Mouse (Mus musculus) kidney, embryonic 14.5 days (tissue): ENCODE results near the gene Tle2. TPM values are rescaled to one million over a fixed set of nuclear protein-coding genes. Genes with fewer than 3 reads are reported as not detected.

Source experiments
- ATAC-seq: fragments of 200-750 bp; cut with Nextera tagmentation; 2 replicates; pipeline ENCODE4 v1.8.0; 2017; ENCODE audit warnings: moderate number of reproducible peaks, mild to moderate bottlenecking, moderate TSS enrichment, moderate library complexity; ENCODE audit not compliant: low FRiP score, low TSS enrichment
- H3K27ac ChIP-seq: fragments of 300-500 bp; sonication (generic); 2 replicates; pipeline ENCODE4 v1.5.1; 2014; ENCODE audit warnings: low read depth, mild to moderate bottlenecking, low read length, moderate library complexity, mixed read lengths
- H3K27me3 ChIP-seq: fragments of 300-500 bp; sonication (generic); 2 replicates; pipeline ENCODE4 v1.6.1; 2014; ENCODE audit warnings: mild to moderate bottlenecking, low read length; ENCODE audit not compliant: control insufficient read depth, insufficient read depth
- H3K36me3 ChIP-seq: fragments of 300-500 bp; sonication (generic); 2 replicates; pipeline ENCODE4 v1.6.1; 2014; ENCODE audit warnings: low read length, mixed read lengths; ENCODE audit not compliant: control insufficient read depth, insufficient read depth
- H3K4me1 ChIP-seq: fragments of 300-500 bp; sonication (generic); 2 replicates; pipeline ENCODE4 v1.6.1; 2014; ENCODE audit warnings: low read length, mixed read lengths; ENCODE audit not compliant: control insufficient read depth, insufficient read depth
- H3K4me2 ChIP-seq: fragments of 300-500 bp; sonication (generic); replicated peaks from 2 replicates; pipeline ENCODE4 v1.6.1; 2014; ENCODE audit warnings: low read depth, mild to moderate bottlenecking, low read length
- H3K4me3 ChIP-seq: fragments of 300-500 bp; sonication (generic); 2 replicates; pipeline ENCODE4 v1.5.1; 2014; ENCODE audit warnings: mild to moderate bottlenecking, low read length
- H3K9ac ChIP-seq: fragments of 300-500 bp; sonication (generic); 2 replicates; pipeline ENCODE4 v1.6.1; 2014; ENCODE audit warnings: low read depth, mild to moderate bottlenecking, low read length, moderate library complexity
- H3K9me3 ChIP-seq: fragments of 300-500 bp; sonication (generic); 2 replicates; pipeline ENCODE4 v1.6.1; 2016; ENCODE audit warnings: low read length; ENCODE audit not compliant: control insufficient read depth
- WGBS: fragments of 180-500 bp; shearing (Covaris S2); extraction: QIAGEN DNeasy Blood & Tissue Kit; methylation state at CpG from one replicate; pipeline ENCODE4 v1.1.7; 2014; 5-methylcytosine and 5-hydroxymethylcytosine counted together
- polyA plus RNA-seq: library from polyadenylated mRNA; unstranded; fragments of >200 nt; fragmentation: Nextera tagmentation; extraction: Ambion mirVana; gene quantifications from 2 replicates; pipeline ENCODE4 v1.2.1, GENCODE M21; 2014

Gene Tle2
- polyA plus RNA-seq, 1 experiment from 2014 or later, result 30.4 TPM

- 55% methylated on average over 9 of the region's 9 CpGs for WGBS
- no peak for ATAC-seq
- H3K4me2 ChIP-seq, result no peak overlapping the region
- no peaks in the 10 kb centered on the region for H3K9me3 ChIP-seq
- peaks cover 28% of the 10 kb centered on the region; the same call in 1 of the 2 replicates for H3K36me3 ChIP-seq
- H3K4me1 ChIP-seq, result 0 out of 2 replicates have a peak, but pooled peaks cover 2% of the 10 kb centered on the region
- H3K9ac ChIP-seq, result no peak overlapping the region
- no peak overlapping the region for H3K27ac ChIP-seq
- no peaks in the 10 kb centered on the region for H3K27me3 ChIP-seq
- H3K4me3 ChIP-seq, result no peak overlapping the region
These were observed 46.4 kb downstream of the Tle2 start for GRCm38 (mm10) chr10:81620786-81621185.

DNA sequence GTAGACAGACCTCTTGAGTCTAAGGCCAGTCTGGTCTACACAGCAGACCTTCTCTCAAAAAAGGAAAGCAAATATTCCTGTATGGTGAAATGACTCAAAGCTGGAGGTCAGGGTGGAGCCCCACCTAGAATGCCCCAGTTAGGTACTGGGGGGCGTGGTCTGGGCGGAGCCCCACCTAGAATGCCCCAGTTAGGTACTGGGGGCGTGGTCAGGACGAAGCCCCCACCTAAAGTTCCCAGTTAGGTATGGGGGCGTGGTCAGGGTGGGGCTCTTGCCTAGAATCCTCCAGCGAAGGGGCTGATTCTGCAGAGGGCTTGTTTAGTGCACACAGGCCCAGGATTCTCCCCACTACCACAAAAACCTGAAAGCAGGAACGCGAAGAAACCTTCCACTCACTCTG, 49.1 kb downstream of the Tle2 start:
- Histone ChIP-seq H3K9me3 (no peaks in the 10 kb centered on the region), H3K4me3 (no peak overlapping the region), H3K36me3 (peaks cover 28% of the 10 kb centered on the region; the same call in 1 of the 2 replicates), H3K9ac (no peak overlapping the region), H3K27me3 (no peaks in the 10 kb centered on the region), H3K27ac (no peak overlapping the region), H3K4me1 (peaks cover 4% of the 10 kb centered on the region; the same call in 1 of the 2 replicates), H3K4me2 (no peak overlapping the region)
- whole genome bisulfite sequencing, result 61% methylated on average over 8 of the region's 8 CpGs
- no peak for ATAC-seq

- Histone ChIP-seq H3K9me3 (no peaks in the 10 kb centered on the region), H3K4me3 (peak overlapping the region; percentile 74), H3K27me3 (no peaks in the 10 kb centered on the region), H3K36me3 (peaks cover 28% of the 10 kb centered on the region; the same call in 1 of the 2 replicates), H3K4me2 (peak overlapping the region; percentile 83), H3K27ac (no peak overlapping the region; the same call in 1 of the 2 replicates), H3K4me1 (peaks cover 4% of the 10 kb centered on the region; the same call in 1 of the 2 replicates), H3K9ac (peak overlapping the region; percentile 80)
- 0 out of 2 replicates have a peak, but pooled peaks have one; percentile 8 for ATAC-seq
- WGBS, result 88% methylated on average over 22 of the region's 22 CpGs
These were observed 52.0 kb downstream of the Tle2 start for GRCm38 (mm10) chr10:81626101-81626993.

GRCm38 (mm10) chr10:81626994-81627835, 52.9 kb downstream of the Tle2 start, which contains the start of gene Sirt6:
Gene Sirt6 (minus strand): TSS chr10:81627797.
- H3K27me3 ChIP-seq, result no peaks in the 10 kb centered on the region

DNA sequence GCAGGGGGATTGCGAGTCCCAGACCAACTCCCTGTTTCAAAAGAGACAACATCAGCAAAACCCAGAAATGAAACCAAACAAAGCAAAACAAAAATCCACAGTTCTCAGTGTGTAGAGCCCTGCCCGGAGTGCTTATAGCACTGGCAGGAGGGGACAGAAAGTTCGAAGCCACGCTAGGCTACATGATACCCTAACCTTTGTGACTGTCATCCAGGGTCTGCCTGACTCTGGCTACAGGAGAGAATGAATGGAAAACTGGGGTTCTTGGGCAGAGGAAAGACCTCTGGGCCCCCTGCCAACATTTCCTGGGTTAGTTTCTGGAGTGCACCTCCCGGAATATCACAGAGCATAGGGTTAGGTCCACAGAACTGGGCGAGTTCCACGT, 53.5 kb downstream of the Tle2 start:
- peaks cover 16% of the 10 kb centered on the region; the same call in 1 of the 2 replicates for H3K36me3 ChIP-seq
- H3K4me3 ChIP-seq, result peak overlapping the region; percentile 74
- WGBS, result 52% methylated on average over 7 of the region's 7 CpGs
- H3K9ac ChIP-seq, result peak overlapping the region; percentile 80
- H3K27me3 ChIP-seq, result no peaks in the 10 kb centered on the region
- H3K4me2 ChIP-seq, result peak overlapping the region; percentile 83
- peaks cover 4% of the 10 kb centered on the region; the same call in 1 of the 2 replicates for H3K4me1 ChIP-seq
- no peaks in the 10 kb centered on the region for H3K9me3 ChIP-seq
- H3K27ac ChIP-seq, result peak overlapping the region; percentile 87
- peak; percentile 25 for ATAC-seq

More at GRCm38 (mm10) chr10:81626994-81627835, 52.9 kb downstream of the Tle2 start, which contains the start of gene Sirt6:
- Histone ChIP-seq H3K27ac (peak within 1 kb of the TSS; percentile 87), H3K4me2 (peak within 1 kb of the TSS; percentile 83), H3K36me3 (peaks cover 23% of the 10 kb centered on the region; the same call in 1 of the 2 replicates), H3K4me1 (peaks cover 4% of the 10 kb centered on the region; the same call in 1 of the 2 replicates), H3K9me3 (no peaks in the 10 kb centered on the region), H3K9ac (peak within 1 kb of the TSS; percentile 80), H3K4me3 (peak within 1 kb of the TSS; percentile 74)
- peak; percentile 88 for ATAC-seq
- WGBS, result 5% methylated on average over 40 of the region's 40 CpGs

GRCm38 (mm10) chr10:81628390-81628789, 54.0 kb downstream of the Tle2 start, which contains the start of gene Ankrd24:
Gene Ankrd24 (plus strand): TSS chr10:81628540.
- Histone ChIP-seq H3K4me2 (peak within 1 kb of the TSS; percentile 83), H3K9ac (peak within 1 kb of the TSS; percentile 80), H3K27me3 (no peaks in the 10 kb centered on the region), H3K4me3 (peak within 1 kb of the TSS; percentile 74), H3K27ac (peak within 1 kb of the TSS; percentile 87), H3K36me3 (peaks cover 14% of the 10 kb centered on the region; the same call in 1 of the 2 replicates), H3K4me1 (peaks cover 4% of the 10 kb centered on the region; the same call in 1 of the 2 replicates), H3K9me3 (no peaks in the 10 kb centered on the region)
- WGBS, result 51% methylated on average over 16 of the region's 16 CpGs
- peak; percentile 43 for ATAC-seq

DNA sequence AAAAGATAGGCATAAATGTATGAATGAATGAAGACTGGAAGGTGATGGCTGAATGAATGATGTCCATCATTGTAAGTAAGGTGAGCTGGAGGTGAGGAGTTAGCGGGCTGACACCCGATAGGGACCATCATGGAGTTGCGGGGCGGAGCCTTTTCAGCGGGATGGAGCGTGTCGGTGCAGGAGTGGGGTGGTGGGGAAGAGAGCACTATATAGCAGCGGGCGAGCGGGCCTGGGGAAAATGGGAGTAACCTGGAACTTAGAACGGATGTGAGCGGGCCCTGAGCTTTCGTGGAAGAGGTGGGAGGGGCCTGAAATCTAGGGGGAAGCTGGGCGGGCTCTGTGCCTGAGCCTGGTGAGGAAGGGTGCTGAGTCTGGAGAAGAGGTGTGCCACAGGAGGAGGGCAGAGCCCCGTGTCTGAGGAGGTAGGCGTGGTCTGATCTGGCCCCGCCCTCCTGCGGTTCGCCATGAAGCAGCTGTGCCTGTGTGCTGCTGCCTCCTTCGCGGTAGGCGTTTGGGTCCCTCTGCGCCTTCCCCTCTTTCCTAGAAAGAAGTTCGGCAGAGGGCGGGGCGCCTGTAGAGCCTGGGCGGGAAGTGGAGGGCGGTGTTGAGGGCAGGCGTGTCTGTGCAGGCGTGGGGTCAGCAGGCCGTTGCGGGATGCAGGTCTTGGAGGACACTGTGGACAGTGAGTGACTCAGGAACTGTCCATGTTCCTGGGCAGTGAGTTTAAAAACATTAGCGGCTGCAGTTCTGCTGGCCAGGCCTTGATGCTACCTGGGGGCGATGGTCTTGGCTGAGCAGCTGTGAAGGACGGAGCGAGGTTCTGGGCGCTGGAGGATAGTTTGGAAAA, 59.1 kb downstream of the Tle2 start:
- Histone ChIP-seq H3K4me1 (peaks cover 5% of the 10 kb centered on the region; the same call in 1 of the 2 replicates), H3K4me3 (peak overlapping the region; percentile 52), H3K27me3 (no peaks in the 10 kb centered on the region), H3K27ac (peak overlapping the region; percentile 73), H3K9me3 (no peaks in the 10 kb centered on the region), H3K36me3 (no peaks in the 10 kb centered on the region), H3K4me2 (peak overlapping the region; percentile 70), H3K9ac (peak overlapping the region; percentile 59)
- ATAC-seq, result peak; percentile 92
- WGBS, result 2% methylated on average over 37 of the region's 37 CpGs

- Histone ChIP-seq H3K4me3 (no peak overlapping the region), H3K9me3 (no peaks in the 10 kb centered on the region), H3K27me3 (no peaks in the 10 kb centered on the region), H3K4me1 (peaks cover 5% of the 10 kb centered on the region; the same call in 1 of the 2 replicates), H3K36me3 (no peaks in the 10 kb centered on the region), H3K27ac (no peak overlapping the region), H3K4me2 (no peak overlapping the region), H3K9ac (no peak overlapping the region)
- WGBS, result 17% methylated on average over 8 of the region's 8 CpGs
- no peak for ATAC-seq
These were observed 62.0 kb downstream of the Tle2 start for GRCm38 (mm10) chr10:81636338-81636737.
